In the genomic region with DNA sequence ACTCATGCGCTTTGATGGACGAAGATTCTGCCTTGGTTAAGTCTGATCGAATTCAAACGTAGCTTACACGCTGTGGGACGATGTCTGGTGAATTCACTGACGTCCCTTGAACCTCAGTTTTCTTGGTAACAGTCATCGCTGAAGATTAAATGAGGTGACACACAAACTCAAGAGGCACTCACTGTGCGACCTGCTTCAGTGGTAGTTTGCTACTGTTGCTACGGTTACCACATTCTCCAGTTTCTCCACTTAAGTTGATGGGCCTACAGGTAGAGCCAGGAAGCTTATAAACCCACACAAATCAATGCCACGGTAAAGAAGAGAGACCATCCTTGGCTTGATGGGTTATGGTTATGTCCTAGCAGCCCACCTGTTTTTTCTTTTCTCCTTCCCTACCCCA, we compare ENCODE assay signal across 25 mouse cellular contexts.
"Had no signal": no experiment of that assay in that cellular context is flagged by ENCODE, and none has a peak within 500 bp of the region (broad histone marks: within the 10 kb centered on the region; RNA-seq: fewer than 3 reads in every experiment).

No protein-coding gene starts in this region.

- H3K27me3 ChIP-seq: heart, embryonic 12.5 days; hindbrain, embryonic 12.5 days; intestine, embryonic 15.5 days; kidney, embryonic 15.5 days; limb, embryonic 12.5 days had no signal

- H3K27ac ChIP-seq: gastrocnemius, adult 2 months; heart, embryonic 10.5 days; hindbrain, embryonic 10.5 days; hindbrain, embryonic 12.5 days; hindbrain, embryonic 14.5 days; intestine, embryonic 15.5 days; kidney, embryonic 15.5 days; layer of hippocampus, adult 2 months; left cerebral cortex, adult 2 months; limb, embryonic 10.5 days; limb, embryonic 12.5 days had no signal

- H3K4me3 ChIP-seq: gastrocnemius, adult 2 months; heart, embryonic 10.5 days; heart, embryonic 12.5 days; hindbrain, embryonic 10.5 days; hindbrain, embryonic 12.5 days; intestine, embryonic 15.5 days; kidney, embryonic 15.5 days; layer of hippocampus, adult 2 months; left cerebral cortex, adult 2 months; limb, embryonic 10.5 days; limb, embryonic 12.5 days had no signal

- H3K4me2 ChIP-seq: heart, embryonic 12.5 days; hindbrain, embryonic 12.5 days; hindbrain, embryonic 14.5 days; intestine, embryonic 15.5 days; kidney, embryonic 15.5 days; limb, embryonic 12.5 days had no signal

- DNase-seq: gastrocnemius, adult 2 months; gastrocnemius, postnatal 10 days; gastrocnemius, postnatal 25 days; heart, adult 18-20 months; heart, postnatal 10 days; heart, postnatal 4 days; kidney, adult 18-20 months; kidney, adult 8-10 months; kidney, postnatal 10 days; kidney, postnatal 25 days; kidney, postnatal 4 days had no signal

- H3K9ac ChIP-seq: heart, embryonic 12.5 days; hindbrain, embryonic 12.5 days; hindbrain, embryonic 14.5 days; intestine, embryonic 15.5 days; kidney, embryonic 15.5 days; limb, embryonic 12.5 days had no signal

- ATAC-seq: hindbrain, embryonic 16.5 days; inflammation-experienced regulatory T-cells, adult 6 months; intestine, embryonic 15.5 days; intestine, postnatal 0 days had no signal

- H3K9me3 ChIP-seq: heart, embryonic 10.5 days; heart, embryonic 12.5 days; hindbrain, embryonic 10.5 days; hindbrain, embryonic 12.5 days; intestine, embryonic 15.5 days; kidney, embryonic 15.5 days; limb, embryonic 10.5 days; limb, embryonic 12.5 days had no signal

- H3K36me3 ChIP-seq: heart, embryonic 10.5 days; heart, embryonic 12.5 days; hindbrain, embryonic 10.5 days; hindbrain, embryonic 12.5 days; intestine, embryonic 15.5 days; kidney, embryonic 15.5 days; limb, embryonic 10.5 days; limb, embryonic 12.5 days had no signal

- H3K4me1 ChIP-seq: heart, embryonic 10.5 days; heart, embryonic 12.5 days; hindbrain, embryonic 10.5 days; intestine, embryonic 15.5 days; limb, embryonic 12.5 days had no signal
